Comparison of ENCODE assay signal across 8 mouse cellular contexts in genomic region chr6:120665816-120666760, GRCm38 (mm10). TPM values are rescaled to one million over a fixed set of nuclear protein-coding genes. Genes with fewer than 3 reads are reported as not detected.
DNase-seq lines count a peak whose midpoint lies in the region; ATAC-seq and TF ChIP-seq lines count a peak whose summit lies in the region.

Gene Cecr2 (plus strand): TSS chr6:120666369.

- peak; percentile 91 for ATAC-seq in hindbrain, postnatal 0 days

- H3K9ac ChIP-seq in hindbrain, postnatal 0 days (replicated peaks; ENCODE audit: low read length): peak within 1 kb of the TSS; percentile 84

- H3K36me3 ChIP-seq in hindbrain, postnatal 0 days (ENCODE audit: insufficient read depth, low read length): no peaks in the 10 kb centered on the region
- H3K36me3 ChIP-seq in megakaryocyte, embryonic 14.5 days (replicated peaks; ENCODE audit: low read length): no peaks in the 10 kb centered on the region

- H3K9me3 ChIP-seq in hindbrain, postnatal 0 days (ENCODE audit: low read length): no peaks in the 10 kb centered on the region
- H3K9me3 ChIP-seq in megakaryocyte, embryonic 14.5 days: peaks cover 6% of the 10 kb centered on the region

- peak within 1 kb of the TSS; percentile 94 for H3K4me3 ChIP-seq in gastrocnemius, adult 2 months
- H3K4me3 ChIP-seq in hindbrain, postnatal 0 days (ENCODE audit: low read length): peak within 1 kb of the TSS; percentile 94
- H3K4me3 ChIP-seq in megakaryocyte, embryonic 14.5 days (replicated peaks): peak within 1 kb of the TSS; percentile 90

- intact Hi-C loops in gastrocnemius, adult 2 months (cut with DNase I): loop anchor here (2.0 to 5.0 kb wide), 2 partner anchors 74 to 135 kb away; partner anchors contain the start of gene Hdhd5

- peak within 1 kb of the TSS; percentile 99 for H3K27ac ChIP-seq in gastrocnemius, adult 2 months
- peak within 1 kb of the TSS; percentile 96 for H3K27ac ChIP-seq in hindbrain, postnatal 0 days

- no peaks in the 10 kb centered on the region for H3K27me3 ChIP-seq in hindbrain, postnatal 0 days (ENCODE audit: insufficient read depth, low read length)
- H3K27me3 ChIP-seq in megakaryocyte, embryonic 14.5 days (replicated peaks): peaks cover 90% of the 10 kb centered on the region

- H3K4me1 ChIP-seq in hindbrain, postnatal 0 days (ENCODE audit: insufficient read depth, low read length): no peaks in the 10 kb centered on the region
- H3K4me1 ChIP-seq in megakaryocyte, embryonic 14.5 days: peaks cover 21% of the 10 kb centered on the region

- H3K4me2 ChIP-seq in hindbrain, postnatal 0 days (ENCODE audit: low read depth, low read length): peak within 1 kb of the TSS; percentile 97

- DNase-seq in ZHBTc4 (ENCODE audit: low read depth, low spot score): peak; percentile 93
- peak; percentile 43 to 86 for DNase-seq in cerebellum, postnatal 4 days (ENCODE audit: low spot score in 2 of 2)
- peak; percentile 89 for DNase-seq in gastrocnemius, adult 2 months
- peak; percentile 90 for DNase-seq in hindbrain, postnatal 0 days (ENCODE audit: low spot score)
- DNase-seq in left cerebral cortex, adult 8-10 months (ENCODE audit: low spot score in 2 of 2): peak; percentile 24 to 51
- peak; percentile 67 for DNase-seq in right cerebral cortex, postnatal 14 days
- DNase-seq in urinary bladder, postnatal 4 days (ENCODE audit: low spot score in 2 of 2): peak; percentile 51 to 69

- WGBS in hindbrain, postnatal 0 days: under 1% methylated on average over 90 of the region's 127 CpGs

- TF ChIP-seq CTCF in gastrocnemius, adult 2 months (IDR thresholded peaks at IDR 0.05): no peak; the same call in 1 of the 2 replicates
- peak; percentile 23; the same call in 1 of the 2 replicates for TF ChIP-seq CTCF in hindbrain, postnatal 0 days (IDR thresholded peaks at IDR 0.05; ENCODE audit: low read depth)

RNA-seq across cellular contexts. Expression of gene Cecr2, which starts in this region (rescaled TPM):
- 10 to 100 TPM in 1 of 2 experiments, 1 to 10 TPM in 1; 9.1 to 17.0 TPM for total RNA-seq in gastrocnemius, adult 2 months (2021)
- 13.2 and 16.9 TPM in 2 replicates for total RNA-seq in hindbrain, postnatal 0 days (2014; rRNA removed)
- polyA plus RNA-seq in hindbrain, postnatal 0 days (2015; fragmentation: Nextera tagmentation; extraction: Ambion mirVana): 2.9 and 3.4 TPM in 2 replicates
- 1 to 10 TPM; 3.5 to 4.7 (median 4.2) TPM for total RNA-seq in left cerebral cortex, adult 8-10 months (2022)
- polyA plus RNA-seq in megakaryocyte, embryonic 14.5 days (2012; ENCODE audit: insufficient read depth, low replicate concordance): not detected in 2 replicates

Comparison
In these comparisons a context has a peak if more than half of its experiments do, and no peak if none do; other contexts are left out.
1. Peak in every context shown above with its lines: DNase-seq, ATAC-seq, H3K4me3 ChIP-seq and H3K27ac ChIP-seq.
2. DNase-seq: peak in every context shown above with its lines; median percentile 93 in ZHBTc4; 90 in hindbrain, postnatal 0 days; 89 in gastrocnemius, adult 2 months; 67 in right cerebral cortex, postnatal 14 days; 64 in cerebellum, postnatal 4 days; 60 in urinary bladder, postnatal 4 days; 38 in left cerebral cortex, adult 8-10 months.